Mouse (Mus musculus) frontal cortex, postnatal 10 days (tissue): ENCODE results near the gene Bsx.

Experiments
- DNase-seq, 2 experiments: peaks; one replicate each; pipeline ENCODE4 v3.0.0; 2022; ENCODE audit warnings: low spot score in 2 of 2, mixed read lengths in 1 of 2

Gene Bsx

GRCm38 (mm10) chr9:40892456-40892855 is 18.5 kb downstream of the Bsx start:
- DNase-seq = no peak

GRCm38 (mm10) chr9:40907413-40907812 is 33.5 kb downstream of the Bsx start:
- DNase-seq = no peak

DNA sequence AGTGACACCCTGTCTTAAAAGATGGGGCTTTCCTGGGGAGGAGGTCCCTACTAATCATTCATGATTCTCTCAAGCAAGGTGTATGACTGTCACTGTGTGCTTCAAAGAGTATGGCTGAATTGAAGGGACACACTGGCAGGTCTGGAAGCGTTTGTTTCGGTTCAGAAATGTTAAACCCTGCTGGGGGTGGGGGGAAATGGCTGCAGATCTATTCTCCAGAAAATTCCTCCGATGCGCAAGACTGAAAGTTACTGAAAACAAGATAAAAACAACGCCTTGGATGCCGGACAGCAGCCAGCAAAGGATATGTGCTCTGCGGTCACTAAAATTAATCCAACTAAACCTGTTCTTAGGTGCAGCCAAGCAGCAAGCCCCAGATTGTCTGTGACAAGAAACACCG is 34.5 kb downstream of the Bsx start:
- DNase-seq = no peak

- no peak for DNase-seq
These were observed 35.0 kb downstream of the Bsx start for GRCm38 (mm10) chr9:40908915-40909314.

GRCm38 (mm10) chr9:40917871-40918613 is 44.1 kb downstream of the Bsx start:
- DNase-seq = no peak

GRCm38 (mm10) chr9:40927351-40927980 is 53.5 kb downstream of the Bsx start:
- no peak for DNase-seq
